Mouse (Mus musculus) CH12.LX (cell line): Measurements from ENCODE around the gene Rars2.

ENCODE experiments used
- CHD2 ChIP-seq: IDR thresholded peaks from 2 replicates; pipeline ENCODE4 v1.6.1; 2011; ENCODE audit warnings: low read length, improper control_type of control experiment
- MAFK ChIP-seq: IDR thresholded peaks from 2 replicates; pipeline ENCODE4 v1.6.1; 2011; ENCODE audit warnings: low read length, improper control_type of control experiment; ENCODE audit not compliant: insufficient replicate concordance
- POLR2A ChIP-seq: IDR thresholded peaks from 2 replicates; pipeline ENCODE4 v1.6.1; 2011; ENCODE audit warnings: low read depth, mild to moderate bottlenecking, improper control_type of control experiment, low read length
- TBP ChIP-seq: conservative IDR thresholded peaks from 2 replicates; pipeline ENCODE4 v1.6.1; 2011; ENCODE audit warnings: low read depth, low read length, improper control_type of control experiment
- ZNF384 ChIP-seq: IDR thresholded peaks from 2 replicates; pipeline ENCODE4 v1.6.1; 2012; ENCODE audit warnings: low read depth, low read length, improper control_type of control experiment, inconsistent platforms

DNA sequence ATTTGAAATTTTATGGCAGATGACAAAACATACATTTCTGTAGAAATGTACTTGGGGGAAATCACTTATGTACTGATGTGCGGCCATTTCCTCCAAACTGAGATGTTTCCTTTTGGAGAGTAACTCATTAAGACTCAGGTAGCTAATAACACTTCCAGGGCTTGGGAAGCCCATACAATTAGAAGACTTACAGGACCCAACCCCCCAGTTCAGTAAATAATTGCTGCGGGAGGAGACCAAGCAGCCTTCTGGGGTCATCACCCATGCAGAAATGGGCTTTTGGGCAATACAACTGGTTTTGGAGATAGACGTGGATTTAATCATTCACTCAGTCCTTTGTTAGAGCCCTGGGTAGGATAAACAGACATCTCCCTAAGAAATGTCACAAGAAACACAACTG lies 92.5 kb downstream of the Rars2 start:
- TF ChIP-seq TBP, result no peak
- TF ChIP-seq CHD2, result no peak
- no peak for TF ChIP-seq ZNF384
- no peak for TF ChIP-seq MAFK
- TF ChIP-seq POLR2A, result no peak
